Mouse (Mus musculus): ENCODE measurements at regions not wholly inside any gene's neighbourhood (a gene's known extent, or its start where the extent isn't known, plus 50 kb on each side); places are given as distances from the start of the nearest gene placed in this dataset.

- DNase-seq (no peak), ATAC-seq (no peak)
- no peak overlapping the region for H3K27ac ChIP-seq (ENCODE audit: low read depth, low read length)
- H3K36me3 ChIP-seq (ENCODE audit: insufficient read depth), result no peaks in the 10 kb centered on the region
- H3K9me3 ChIP-seq (ENCODE audit: low read length), result no peaks in the 10 kb centered on the region
- no peak for TF ChIP-seq CTCF (IDR thresholded peaks at IDR 0.05; ENCODE audit: low read depth)
- 70% methylated on average over 2 of the region's 2 CpGs for WGBS
- no peaks in the 10 kb centered on the region for H3K27me3 ChIP-seq (ENCODE audit: insufficient read depth, low read length)
- no peak overlapping the region for H3K4me3 ChIP-seq (ENCODE audit: low read depth, low read length)
- no peak overlapping the region for H3K4me2 ChIP-seq (ENCODE audit: low read depth)
- H3K4me1 ChIP-seq (ENCODE audit: insufficient read depth), result peaks cover 12% of the 10 kb centered on the region; the same call in 1 of the 2 replicates
- no peak overlapping the region for H3K9ac ChIP-seq
Observed at GRCm38 (mm10) chr14:76684327-76684726, 127.6 kb upstream of the Serp2 start.

GRCm38 (mm10) chr14:76681581-76682377, 125.1 kb upstream of the Serp2 start:
- Histone ChIP-seq H3K36me3 (ENCODE audit: insufficient read depth) (no peaks in the 10 kb centered on the region), H3K4me1 (ENCODE audit: insufficient read depth) (peaks cover 12% of the 10 kb centered on the region; the same call in 1 of the 2 replicates), H3K4me3 (ENCODE audit: low read depth, low read length) (no peak overlapping the region), H3K4me2 (ENCODE audit: low read depth) (no peak overlapping the region), H3K9ac (no peak overlapping the region), H3K27ac (ENCODE audit: low read depth, low read length) (no peak overlapping the region), H3K9me3 (ENCODE audit: low read length) (no peaks in the 10 kb centered on the region), H3K27me3 (ENCODE audit: insufficient read depth, low read length) (no peaks in the 10 kb centered on the region)
- ATAC-seq (no peak), DNase-seq (no peak)
- WGBS, result 47% methylated on average over 8 of the region's 8 CpGs
- TF ChIP-seq CTCF (IDR thresholded peaks at IDR 0.05; ENCODE audit: low read depth), result no peak

GRCm38 (mm10) chr14:76678512-76679134, 121.9 kb upstream of the Serp2 start:
- H3K9ac ChIP-seq, result no peak overlapping the region
- no peak for TF ChIP-seq CTCF (IDR thresholded peaks at IDR 0.05; ENCODE audit: low read depth)
- DNase-seq (no peak), ATAC-seq (no peak)
- WGBS, result 29% methylated on average over 5 of the region's 5 CpGs
- no peaks in the 10 kb centered on the region for H3K27me3 ChIP-seq (ENCODE audit: insufficient read depth, low read length)
- no peaks in the 10 kb centered on the region for H3K36me3 ChIP-seq (ENCODE audit: insufficient read depth)
- H3K27ac ChIP-seq (ENCODE audit: low read depth, low read length), result no peak overlapping the region
- H3K9me3 ChIP-seq (ENCODE audit: low read length), result no peaks in the 10 kb centered on the region
- H3K4me2 ChIP-seq (ENCODE audit: low read depth), result no peak overlapping the region
- H3K4me3 ChIP-seq (ENCODE audit: low read depth, low read length), result no peak overlapping the region
- H3K4me1 ChIP-seq (ENCODE audit: insufficient read depth), result 0 out of 2 replicates have a peak, but pooled peaks cover 5% of the 10 kb centered on the region

- H3K36me3 ChIP-seq (ENCODE audit: insufficient read depth), result no peaks in the 10 kb centered on the region
- no peak overlapping the region for H3K4me3 ChIP-seq (ENCODE audit: low read depth, low read length)
- no peaks in the 10 kb centered on the region for H3K9me3 ChIP-seq (ENCODE audit: low read length)
- H3K27me3 ChIP-seq (ENCODE audit: insufficient read depth, low read length), result no peaks in the 10 kb centered on the region
- H3K27ac ChIP-seq (ENCODE audit: low read depth, low read length), result no peak overlapping the region
- no peak overlapping the region for H3K9ac ChIP-seq
- no peaks in the 10 kb centered on the region for H3K4me1 ChIP-seq (ENCODE audit: insufficient read depth)
- no peak for ATAC-seq
- TF ChIP-seq CTCF (IDR thresholded peaks at IDR 0.05; ENCODE audit: low read depth), result no peak
- no peak overlapping the region for H3K4me2 ChIP-seq (ENCODE audit: low read depth)
- no peak for DNase-seq
- WGBS, result 25% methylated on average over 8 of the region's 8 CpGs
Observed at GRCm38 (mm10) chr14:76674949-76675348, 118.3 kb upstream of the Serp2 start.

- H3K4me2 ChIP-seq (ENCODE audit: low read depth), result no peak overlapping the region
- DNase-seq, result no peak
- no peaks in the 10 kb centered on the region for H3K27me3 ChIP-seq (ENCODE audit: insufficient read depth, low read length)
- H3K4me3 ChIP-seq (ENCODE audit: low read depth, low read length), result no peak overlapping the region
- no peaks in the 10 kb centered on the region for H3K4me1 ChIP-seq (ENCODE audit: insufficient read depth)
- no peaks in the 10 kb centered on the region for H3K36me3 ChIP-seq (ENCODE audit: insufficient read depth)
- WGBS, result 76% methylated on average over 11 of the region's 11 CpGs
- no peak overlapping the region for H3K9ac ChIP-seq
- ATAC-seq, result no peak
- H3K9me3 ChIP-seq (ENCODE audit: low read length), result no peaks in the 10 kb centered on the region
- no peak for TF ChIP-seq CTCF (IDR thresholded peaks at IDR 0.05; ENCODE audit: low read depth)
- no peak overlapping the region for H3K27ac ChIP-seq (ENCODE audit: low read depth, low read length)
Observed at GRCm38 (mm10) chr14:76673671-76674331, 117.1 kb upstream of the Serp2 start.

GRCm38 (mm10) chr14:76672899-76673298, 116.2 kb upstream of the Serp2 start:
- H3K9ac ChIP-seq, result no peak overlapping the region
- no peak for ATAC-seq
- H3K4me1 ChIP-seq (ENCODE audit: insufficient read depth), result no peaks in the 10 kb centered on the region
- WGBS, result 50% methylated on average over 6 of the region's 6 CpGs
- no peaks in the 10 kb centered on the region for H3K36me3 ChIP-seq (ENCODE audit: insufficient read depth)
- TF ChIP-seq CTCF (IDR thresholded peaks at IDR 0.05; ENCODE audit: low read depth), result no peak
- DNase-seq, result no peak
- no peaks in the 10 kb centered on the region for H3K27me3 ChIP-seq (ENCODE audit: insufficient read depth, low read length)
- H3K9me3 ChIP-seq (ENCODE audit: low read length), result no peaks in the 10 kb centered on the region
- H3K4me2 ChIP-seq (ENCODE audit: low read depth), result no peak overlapping the region
- no peak overlapping the region for H3K4me3 ChIP-seq (ENCODE audit: low read depth, low read length)
- H3K27ac ChIP-seq (ENCODE audit: low read depth, low read length), result no peak overlapping the region

- H3K36me3 ChIP-seq (ENCODE audit: insufficient read depth), result no peaks in the 10 kb centered on the region
- no peak overlapping the region for H3K27ac ChIP-seq (ENCODE audit: low read depth, low read length)
- H3K4me2 ChIP-seq (ENCODE audit: low read depth), result no peak overlapping the region
- H3K9ac ChIP-seq, result no peak overlapping the region
- no peaks in the 10 kb centered on the region for H3K9me3 ChIP-seq (ENCODE audit: low read length)
- WGBS, result 69% methylated on average over 2 of the region's 2 CpGs
- no peaks in the 10 kb centered on the region for H3K4me1 ChIP-seq (ENCODE audit: insufficient read depth)
- no peak for TF ChIP-seq CTCF (IDR thresholded peaks at IDR 0.05; ENCODE audit: low read depth)
- H3K27me3 ChIP-seq (ENCODE audit: insufficient read depth, low read length), result no peaks in the 10 kb centered on the region
- ATAC-seq (no peak), DNase-seq (no peak)
- no peak overlapping the region for H3K4me3 ChIP-seq (ENCODE audit: low read depth, low read length)
Observed at GRCm38 (mm10) chr14:76672442-76672841, 115.8 kb upstream of the Serp2 start.

Data from forebrain, postnatal 0 days (tissue).